Mouse (Mus musculus) ES-E14 (cell line): ENCODE measurements around the gene Brinp3. TPM values are rescaled to one million over a fixed set of nuclear protein-coding genes. Genes with fewer than 3 reads are reported as not detected.

Experiments
- DNase-seq: peaks from one replicate; pipeline ENCODE4 v3.0.0-alpha.2; 2013; ENCODE audit warnings: low read depth, low spot score
- H3K27ac ChIP-seq: 2 replicates; pipeline ENCODE4 v1.5.1; 2012; ENCODE audit warnings: low read depth, mild to moderate bottlenecking, low read length, moderate library complexity, mixed read lengths; ENCODE audit not compliant: poor library complexity, insufficient read depth, severe bottlenecking
- H3K36me3 ChIP-seq: 2 replicates; pipeline ENCODE4 v1.6.1; 2012; ENCODE audit warnings: mild to moderate bottlenecking, low read length, moderate library complexity, mixed read lengths; ENCODE audit not compliant: control insufficient read depth, poor library complexity, insufficient read depth, severe bottlenecking
- H3K4me1 ChIP-seq, 2 experiments: fragments of 150-350 bp in 1 of 2; sonication (generic) in 1 of 2; 2 replicates each; pipeline ENCODE4 v1.6.1; 2012; ENCODE audit warnings: low read length in 2 of 2, mild to moderate bottlenecking in 1 of 2, mixed read lengths in 1 of 2; ENCODE audit not compliant: control insufficient read depth in 2 of 2, insufficient read depth in 2 of 2, poor library complexity in 1 of 2
- H3K4me3 ChIP-seq, 2 experiments: fragments of 150-350 bp in 1 of 2; sonication (generic) in 1 of 2; 2 replicates each; pipeline ENCODE4 v1.5.1; 2012; ENCODE audit warnings: low read length in 2 of 2, low read depth in 1 of 2, mild to moderate bottlenecking in 1 of 2, mixed read lengths in 1 of 2; ENCODE audit not compliant: insufficient read depth in 1 of 2, poor library complexity in 1 of 2, severe bottlenecking in 1 of 2
- H3K9ac ChIP-seq: 2 replicates; pipeline ENCODE4 v1.6.1; 2012; ENCODE audit warnings: low read depth, mild to moderate bottlenecking, low read length, mixed read lengths; ENCODE audit not compliant: poor library complexity, insufficient read depth, severe bottlenecking
- H3K9me3 ChIP-seq: fragments of 150-350 bp; sonication (generic); 2 replicates; pipeline ENCODE4 v1.6.1; 2012; ENCODE audit warnings: low read depth, mild to moderate bottlenecking, low read length; ENCODE audit not compliant: control insufficient read depth, insufficient read depth
- CHD2 ChIP-seq: IDR thresholded peaks from 2 replicates; pipeline ENCODE4 v1.6.1; 2014; ENCODE audit warnings: mild to moderate bottlenecking, low read depth, low read length, inconsistent platforms
- HCFC1 ChIP-seq: IDR thresholded peaks from 2 replicates; pipeline ENCODE4 v1.6.1; 2012; ENCODE audit warnings: low read length, inconsistent platforms, borderline replicate concordance; ENCODE audit not compliant: insufficient read depth
- MAFK ChIP-seq: IDR thresholded peaks from 2 replicates; pipeline ENCODE4 v1.6.1; 2014; ENCODE audit warnings: mild to moderate bottlenecking, low read depth, low read length, inconsistent platforms; ENCODE audit not compliant: insufficient read depth
- ZC3H11A ChIP-seq: IDR thresholded peaks from 2 replicates; pipeline ENCODE4 v1.6.1; 2012; ENCODE audit warnings: low read depth, mild to moderate bottlenecking, inconsistent platforms, low read length, borderline replicate concordance
- ZNF384 ChIP-seq: IDR thresholded peaks from 2 replicates; pipeline ENCODE4 v1.6.1; 2012; ENCODE audit warnings: low read depth, low read length, inconsistent platforms
- in situ Hi-C, 2 experiments: fragments of 600-800 bp; cut with MboI; formaldehyde crosslinking; loops; one replicate each; pipeline ENCODE4 v1.15.1; 2025; ENCODE audit warnings: low sequenced_read_pairs in 2 of 2, inconsistent platforms in 1 of 2; ENCODE audit not compliant: unreplicated experiment in 2 of 2
- total RNA-seq: library from RNA; depleted of rRNA; stranded (reverse); fragments of 300-350 nt; gene quantifications from 2 replicates; pipeline ENCODE4 v1.2.3, GENCODE M21; 2012

The Brinp3 gene
- total RNA-seq, 1 experiment = 0.09 TPM

- Histone ChIP-seq H3K9ac (no peak overlapping the region), H3K4me1 (no peaks in the 10 kb centered on the region), H3K27ac (no peak overlapping the region), H3K4me3 (no peak overlapping the region), H3K36me3 (no peaks in the 10 kb centered on the region), H3K9me3 (no peaks in the 10 kb centered on the region)
- TF ChIP-seq ZC3H11A = no peak
- no peak for TF ChIP-seq MAFK
- no peak for TF ChIP-seq ZNF384
- TF ChIP-seq HCFC1 = no peak
- no peak for TF ChIP-seq CHD2
- DNase-seq = no peak
- in situ Hi-C loops = no loop called here
Observed at GRCm38 (mm10) chr1:146898636-146899035, 404.1 kb downstream of the Brinp3 start.

DNA sequence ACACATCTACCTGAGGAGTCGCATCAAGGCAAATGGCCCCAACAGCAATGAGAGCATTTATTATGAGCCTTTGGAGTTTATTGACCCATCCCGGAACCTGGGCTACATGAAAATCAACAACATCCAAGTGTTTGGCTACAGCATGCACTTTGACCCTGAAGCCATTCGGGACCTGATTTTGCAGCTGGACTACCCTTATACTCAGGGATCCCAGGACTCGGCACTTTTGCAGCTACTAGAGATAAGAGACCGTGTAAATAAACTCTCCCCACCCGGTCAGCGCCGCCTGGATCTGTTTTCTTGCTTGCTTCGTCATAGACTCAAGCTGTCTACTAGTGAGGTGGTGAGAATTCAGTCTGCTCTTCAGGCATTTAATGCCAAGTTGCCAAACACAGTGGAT lies 407.1 kb downstream of the Brinp3 start:
- DNase-seq = no peak
- Histone ChIP-seq H3K36me3 (no peaks in the 10 kb centered on the region), H3K4me3 (no peak overlapping the region), H3K27ac (no peak overlapping the region), H3K4me1 (no peaks in the 10 kb centered on the region), H3K9ac (no peak overlapping the region), H3K9me3 (no peaks in the 10 kb centered on the region)
- in situ Hi-C loops = no loop called here
- TF ChIP-seq HCFC1 (no peak), ZNF384 (no peak), MAFK (no peak), ZC3H11A (no peak), CHD2 (no peak)

GRCm38 (mm10) chr1:146939463-146940389 lies 445.2 kb downstream of the Brinp3 start:
- H3K9ac ChIP-seq = no peak overlapping the region
- no peak overlapping the region for H3K4me3 ChIP-seq
- H3K9me3 ChIP-seq = no peaks in the 10 kb centered on the region
- TF ChIP-seq ZC3H11A = no peak
- TF ChIP-seq MAFK = no peak
- no peak for TF ChIP-seq ZNF384
- TF ChIP-seq CHD2 = no peak
- no peak for TF ChIP-seq HCFC1
- no peak overlapping the region for H3K27ac ChIP-seq
- no peak for DNase-seq
- no peaks in the 10 kb centered on the region for H3K4me1 ChIP-seq
- H3K36me3 ChIP-seq = no peaks in the 10 kb centered on the region
- in situ Hi-C loops = no loop called here
